Mouse (Mus musculus) spleen, adult 18-20 months (tissue): Measurements from ENCODE around the gene Pin1.
"Not testable (repeated sequence)": the region's sequence is repeated elsewhere in the genome, so short reads cannot be mapped to it uniquely, and the experiment has no call there.

Experiments used
- DNase-seq, 2 experiments: peaks; one replicate each; pipeline ENCODE4 v3.0.0; 2022; ENCODE audit warnings: mixed read lengths in 2 of 2

The Pin1 gene

GRCm38 (mm10) chr9:20651602-20652259, at the start of gene Pin1:
TSS of gene Pin1 (plus strand) at chr9:20652095.
- DNase-seq, result peak; percentile 89 to 97

GRCm38 (mm10) chr9:20606269-20606668, 45.6 kb upstream of the Pin1 start:
- no peak for DNase-seq

- DNase-seq, result peak; percentile 79 to 83
These were observed 44.6 kb upstream of the Pin1 start for GRCm38 (mm10) chr9:20607100-20607974.

GRCm38 (mm10) chr9:20609831-20610464, 41.9 kb upstream of the Pin1 start:
- no peak for DNase-seq

GRCm38 (mm10) chr9:20611976-20612375, 39.9 kb upstream of the Pin1 start:
- DNase-seq, result no peak

- no peak for DNase-seq
These were observed 35.2 kb upstream of the Pin1 start for GRCm38 (mm10) chr9:20616685-20617084.

- no peak for DNase-seq
These were observed 20.6 kb upstream of the Pin1 start for GRCm38 (mm10) chr9:20631332-20631731.

DNA sequence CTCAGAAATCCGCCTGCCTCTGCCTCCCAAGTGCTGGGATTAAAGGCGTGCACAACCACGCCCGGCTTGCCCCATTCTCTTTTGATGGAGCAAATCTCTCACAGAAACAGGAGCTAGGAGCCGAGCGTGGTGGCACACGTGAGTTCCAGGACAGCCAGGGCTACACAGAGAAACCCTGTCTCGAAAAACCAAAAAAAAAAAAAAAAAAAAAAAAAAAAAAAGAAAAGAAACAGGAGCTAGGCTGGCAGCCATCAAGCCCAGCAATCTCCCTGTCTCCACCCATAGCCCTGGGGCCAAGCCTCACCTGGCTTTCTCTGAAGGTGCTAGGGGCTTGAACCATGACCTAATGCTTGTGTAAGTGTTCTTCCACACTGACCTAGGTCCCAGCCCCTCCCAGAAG, 16.2 kb upstream of the Pin1 start:
- not testable (repeated sequence) for DNase-seq

DNA sequence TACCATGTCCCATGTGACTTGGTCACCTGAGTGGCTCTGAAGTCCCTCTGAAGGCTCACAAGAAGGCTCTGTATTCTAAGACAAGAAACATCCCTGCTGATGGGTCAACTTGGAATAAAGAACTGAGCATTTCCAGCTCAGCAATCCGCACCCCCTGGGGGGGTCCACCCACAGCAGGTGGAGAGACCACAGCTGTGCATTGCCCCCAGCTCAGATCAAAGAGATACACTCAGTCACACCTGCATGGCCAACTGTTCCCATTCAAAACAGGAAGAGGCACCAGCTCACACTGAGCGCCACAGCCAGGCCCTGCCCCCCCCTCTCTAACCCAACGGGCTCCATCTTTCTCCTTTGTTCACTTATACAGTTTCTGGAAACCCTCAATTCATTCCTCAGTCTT, 15.6 kb upstream of the Pin1 start:
- peak; percentile 16 to 26 for DNase-seq

DNA sequence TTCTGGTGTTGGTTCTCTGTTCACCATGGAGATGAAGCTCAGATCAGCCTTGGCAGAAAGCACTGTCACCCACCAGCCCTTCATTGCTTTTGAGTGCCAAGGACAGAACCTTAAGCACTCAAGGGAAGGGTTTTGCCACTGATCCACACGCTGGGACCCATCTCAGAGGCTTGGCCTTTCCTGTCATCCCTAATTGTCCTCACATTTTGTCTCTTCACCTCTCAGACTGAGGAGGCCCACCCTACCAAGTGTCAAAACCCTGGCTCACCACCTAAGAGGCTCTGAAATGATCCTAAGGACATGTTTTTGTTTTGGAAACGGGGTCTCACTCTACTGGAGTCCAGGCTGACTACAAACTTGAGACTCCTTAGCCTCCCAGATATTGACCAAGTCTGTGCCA, 15.1 kb upstream of the Pin1 start:
- no peak for DNase-seq

- DNase-seq, result no peak
These were observed 13.3 kb upstream of the Pin1 start for GRCm38 (mm10) chr9:20638552-20638951.

DNA sequence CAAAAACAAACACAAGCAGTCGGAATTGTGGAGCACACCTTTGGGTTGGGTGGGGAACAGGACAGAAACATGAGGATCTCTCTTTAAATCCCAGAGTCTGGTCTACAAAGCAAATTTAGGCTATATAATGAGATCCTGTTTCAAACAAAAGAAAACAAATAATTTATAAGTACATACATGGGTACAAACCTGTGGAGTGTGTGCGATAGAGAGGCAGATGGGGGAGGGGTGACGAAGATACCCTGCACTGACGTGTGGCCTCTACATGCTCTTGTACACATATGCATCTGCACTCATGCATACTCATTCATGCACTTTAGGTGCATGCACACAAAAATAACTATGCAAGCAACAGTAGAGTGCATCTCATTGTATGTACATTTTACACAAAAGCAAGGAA, 12.4 kb upstream of the Pin1 start:
- DNase-seq, result no peak

DNA sequence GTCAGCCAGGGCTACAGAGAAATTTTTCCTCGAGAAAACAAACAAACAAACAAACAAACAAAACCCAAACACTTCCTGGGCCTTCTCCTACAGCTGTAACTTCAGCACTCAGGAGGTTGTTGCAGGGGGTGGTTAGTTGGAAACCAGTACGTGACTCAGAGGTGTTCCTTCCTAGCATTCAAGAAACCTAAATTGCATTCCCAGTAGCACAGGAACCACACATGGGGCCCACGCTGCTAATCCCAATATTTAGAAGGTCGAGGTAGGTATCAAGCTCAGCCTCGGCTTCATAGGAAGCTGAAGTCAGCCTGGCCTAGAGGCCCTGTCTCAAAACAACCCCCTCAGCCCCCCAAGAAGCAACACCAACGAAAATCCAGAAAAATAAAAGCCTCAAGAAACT, 10.4 kb upstream of the Pin1 start:
- no peak for DNase-seq

DNA sequence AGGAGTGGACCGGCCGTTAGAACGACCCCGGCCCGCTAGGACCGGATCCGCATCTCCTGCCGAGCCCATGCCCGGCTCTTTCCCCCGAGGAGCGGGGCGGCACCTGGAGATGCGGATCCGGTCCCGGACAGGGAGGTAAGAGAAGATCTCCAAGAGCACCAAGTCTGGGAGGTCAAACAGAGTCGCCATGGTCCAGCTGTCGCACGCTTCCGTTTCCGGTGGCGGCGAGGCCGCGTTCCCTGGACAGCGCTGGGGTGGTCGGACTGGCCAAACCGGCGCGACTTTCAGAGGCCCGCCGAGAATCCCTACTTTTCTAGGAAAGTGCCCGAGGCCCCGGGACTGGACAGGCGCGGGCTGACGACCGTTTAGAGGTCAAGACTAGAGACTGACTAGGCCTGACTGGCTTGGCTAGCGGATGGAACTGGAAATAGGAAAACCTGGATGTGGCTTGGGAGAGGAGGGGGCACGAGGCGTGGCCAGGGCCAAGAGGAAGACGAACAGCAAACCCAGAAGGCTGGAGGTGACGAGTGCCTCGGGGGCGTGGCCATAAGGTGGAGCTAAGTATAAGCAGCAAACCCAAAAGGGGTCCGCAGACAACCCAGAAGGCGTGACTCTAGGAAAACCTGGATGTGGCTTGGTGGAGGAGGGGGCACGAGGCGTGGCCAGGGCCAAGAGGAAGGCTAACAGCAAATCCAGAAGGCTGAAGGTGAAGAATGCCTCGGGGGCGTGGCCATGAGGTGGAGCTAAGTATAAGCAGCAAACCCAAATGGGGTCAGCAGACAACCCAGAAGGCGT, 9.6 kb upstream of the Pin1 start, which contains the start of gene Ubl5:
Ubl5 (plus strand) TSS at position 778 of the 795 bp plus-strand sequence.
- DNase-seq, result peak in 1 of 2 experiments; percentile 48

- DNase-seq, result peak; percentile 70 to 73
These were observed 8.9 kb upstream of the Pin1 start for GRCm38 (mm10) chr9:20642896-20643466.

DNA sequence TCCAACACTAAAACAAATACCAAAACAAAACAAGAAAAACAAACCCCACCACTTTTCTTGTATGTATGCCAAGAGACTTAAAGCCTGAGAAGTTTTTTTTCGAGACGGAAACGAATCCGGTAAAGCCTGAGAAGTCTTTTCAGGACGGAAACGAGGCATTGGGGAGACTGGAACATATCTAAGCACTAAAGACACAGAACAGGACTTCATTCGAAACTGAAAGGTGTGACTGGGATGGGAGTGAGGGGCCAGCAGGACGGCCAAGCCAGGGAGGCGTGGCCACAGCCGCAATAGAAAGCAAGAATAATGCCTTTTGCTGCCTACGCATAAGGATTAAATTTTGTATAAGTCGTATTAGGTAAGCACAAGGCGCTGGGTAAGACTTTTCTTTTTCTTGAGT, 8.1 kb upstream of the Pin1 start:
- DNase-seq, result no peak

GRCm38 (mm10) chr9:20644360-20645081, 7.4 kb upstream of the Pin1 start, which contains the start of gene Fbxl12:
TSS of gene Fbxl12 (minus strand) at chr9:20644767.
- DNase-seq, result peak; percentile 63 to 71

- no peak for DNase-seq
These were observed 6.8 kb upstream of the Pin1 start for GRCm38 (mm10) chr9:20645121-20645520.

DNA sequence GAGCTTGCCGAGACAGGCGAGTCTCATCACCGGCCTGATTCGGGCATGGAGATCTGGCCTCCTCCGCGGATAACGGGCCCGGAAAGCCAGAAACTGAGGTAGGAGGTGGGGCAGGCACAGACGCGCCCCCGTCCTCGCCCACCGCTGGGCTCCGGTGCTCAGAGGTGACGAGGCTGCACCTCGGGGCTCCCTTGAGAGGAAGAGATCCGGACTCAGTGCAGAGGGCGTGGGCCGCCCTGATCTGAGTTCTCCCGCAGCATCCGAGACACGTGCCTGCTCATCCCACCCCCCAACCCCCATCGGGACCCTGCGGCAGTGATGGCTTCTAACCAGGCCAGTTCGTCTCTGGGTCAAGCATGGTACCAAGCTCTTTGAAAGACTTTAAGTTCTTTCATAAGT, 364 bp downstream of the Pin1 start:
- no peak for DNase-seq

GRCm38 (mm10) chr9:20653859-20654258, 2.0 kb downstream of the Pin1 start:
- no peak for DNase-seq

DNA sequence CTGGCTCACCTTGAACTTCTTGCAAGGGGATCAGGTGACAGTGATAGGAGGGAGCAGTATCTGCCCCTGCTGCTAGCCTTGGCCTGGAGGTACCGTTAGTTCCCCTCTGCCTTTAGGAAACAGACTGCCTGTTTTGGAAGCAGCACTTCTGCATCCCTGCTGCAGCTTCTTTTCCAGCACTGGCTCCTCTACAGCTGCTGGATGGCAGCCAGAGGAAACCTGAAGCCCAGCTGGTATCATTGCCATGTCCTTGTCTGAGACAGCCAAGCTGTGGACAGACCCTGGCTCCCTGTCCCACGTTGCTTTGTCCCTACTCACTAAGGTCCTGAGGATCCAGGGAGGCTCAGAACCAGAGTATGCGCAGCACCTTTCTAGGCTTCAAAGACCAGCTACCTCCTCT, 5.7 kb downstream of the Pin1 start:
- no peak for DNase-seq

DNA sequence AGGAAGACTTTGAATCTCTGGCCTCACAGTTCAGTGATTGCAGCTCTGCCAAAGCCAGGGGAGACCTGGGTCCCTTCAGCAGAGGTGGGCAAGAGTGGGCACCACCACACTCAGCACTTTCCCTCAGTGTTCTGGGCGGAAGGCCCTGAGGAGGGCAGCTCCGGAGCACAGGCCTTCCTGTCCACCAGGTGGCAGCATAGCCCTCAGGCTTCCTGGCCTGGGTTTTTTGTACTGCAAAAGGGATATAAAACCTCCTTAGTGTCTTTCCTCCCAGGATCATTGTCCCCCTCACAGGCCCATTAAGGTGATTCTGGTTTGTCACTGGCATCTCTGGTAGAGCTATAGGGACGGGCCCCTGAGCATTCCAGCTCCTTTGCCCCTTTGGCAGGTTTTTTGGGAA, 10.4 kb downstream of the Pin1 start:
- DNase-seq, result peak in 1 of 2 experiments; percentile 60
